Mouse (Mus musculus) spleen, adult 2 months (tissue): ENCODE measurements around the gene Tprg.

Source experiments
- CTCF ChIP-seq: fragments of 200-500 bp; IDR thresholded peaks from 2 replicates; pipeline ENCODE4 v1.5.1; 2011; ENCODE audit warnings: mild to moderate bottlenecking, inconsistent platforms; ENCODE audit not compliant: insufficient read depth, insufficient read length, insufficient replicate concordance; ENCODE audit errors: extremely low read depth
- POLR2A ChIP-seq: fragments of 200-500 bp; IDR thresholded peaks from 2 replicates; pipeline ENCODE4 v1.6.1; 2011; ENCODE audit warnings: low read depth, low read length, inconsistent platforms

GRCm38 (mm10) chr16:25349626-25350025 lies 63.0 kb downstream of the Tprg start:
- TF ChIP-seq POLR2A, result no peak
- peak; percentile 39; the same call in 1 of the 2 replicates for TF ChIP-seq CTCF
